Mouse (Mus musculus): ENCODE results near the gene Fhit.

Fhit gene

DNA sequence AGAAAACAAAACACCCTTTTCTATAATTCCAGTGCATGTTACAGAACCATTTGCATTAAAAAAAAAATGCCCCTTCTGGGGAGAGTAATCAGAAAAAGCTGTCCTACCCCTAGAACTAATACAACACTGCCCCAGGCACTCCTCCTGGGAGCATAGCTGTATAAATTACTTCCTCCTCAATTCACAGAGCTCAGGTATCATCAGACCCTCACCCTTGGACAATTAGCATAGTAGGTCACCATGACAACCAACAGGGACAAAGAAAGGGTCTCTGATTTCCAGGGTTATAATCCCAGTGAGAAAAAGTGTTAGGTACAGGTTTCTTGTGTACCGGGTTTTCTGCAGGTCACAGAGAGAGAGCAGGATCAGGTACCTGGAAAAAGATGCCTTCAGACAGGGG is 654.3 kb downstream of the Fhit start:
- DNase-seq (ENCODE audit: low spot score), result no peak

- DNase-seq (ENCODE audit: low spot score), result no peak
These were observed 676.0 kb downstream of the Fhit start for GRCm38 (mm10) chr14:10485798-10486197.

DNA sequence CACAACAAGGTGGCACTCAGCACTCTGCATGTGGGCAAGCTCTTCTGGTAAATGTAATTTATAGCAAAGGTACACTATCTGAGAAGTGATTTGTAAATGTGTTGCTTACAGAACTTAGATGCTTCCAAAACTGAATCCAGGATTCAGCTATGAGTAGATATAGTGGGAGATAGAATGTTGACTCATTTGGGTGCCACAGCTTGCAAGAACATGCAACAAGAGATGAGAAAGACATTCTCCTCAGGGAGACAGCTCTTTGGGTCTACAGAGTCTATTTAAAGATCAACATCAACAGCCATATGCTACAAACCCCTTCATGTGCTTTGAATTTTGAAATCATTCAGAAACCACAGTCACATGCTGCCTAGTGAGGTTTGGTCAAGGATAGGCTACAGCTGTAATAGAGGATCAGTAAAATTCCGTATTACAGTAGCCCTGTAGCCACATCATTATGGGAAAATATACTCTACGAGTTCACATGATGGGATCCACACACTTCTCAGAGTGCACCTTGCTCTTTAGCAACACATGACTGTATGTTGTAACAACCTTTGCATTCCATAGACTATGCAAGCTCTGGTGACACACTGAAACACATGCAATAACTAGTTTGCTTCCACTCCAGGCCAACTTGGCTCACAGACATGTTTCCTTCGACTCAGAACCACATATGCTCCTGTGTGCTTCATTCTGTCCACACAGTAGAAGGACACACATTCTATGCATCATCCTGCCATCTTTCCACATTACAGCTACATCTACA is 678.8 kb downstream of the Fhit start:
- no peak for DNase-seq (ENCODE audit: low spot score)

DNA sequence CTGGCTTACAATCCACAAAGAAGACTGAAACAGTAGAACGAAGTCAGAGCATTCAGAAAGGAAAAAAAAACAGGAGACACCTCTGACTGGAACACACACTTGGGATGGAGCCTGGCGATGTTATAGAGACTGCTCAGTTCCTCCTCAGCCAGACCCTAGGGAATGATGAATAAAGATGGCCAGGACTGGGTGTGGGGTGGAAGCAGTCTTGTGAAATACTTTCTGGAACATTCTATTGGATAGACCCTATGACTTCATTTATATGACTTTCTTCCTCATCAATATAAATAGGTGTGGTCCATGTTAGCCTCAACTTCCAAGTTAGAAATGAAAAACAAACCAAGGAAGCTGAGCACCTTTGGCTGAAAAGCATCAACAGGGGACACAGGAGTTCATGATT is 680.5 kb downstream of the Fhit start:
- no peak for DNase-seq (ENCODE audit: low spot score)

DNA sequence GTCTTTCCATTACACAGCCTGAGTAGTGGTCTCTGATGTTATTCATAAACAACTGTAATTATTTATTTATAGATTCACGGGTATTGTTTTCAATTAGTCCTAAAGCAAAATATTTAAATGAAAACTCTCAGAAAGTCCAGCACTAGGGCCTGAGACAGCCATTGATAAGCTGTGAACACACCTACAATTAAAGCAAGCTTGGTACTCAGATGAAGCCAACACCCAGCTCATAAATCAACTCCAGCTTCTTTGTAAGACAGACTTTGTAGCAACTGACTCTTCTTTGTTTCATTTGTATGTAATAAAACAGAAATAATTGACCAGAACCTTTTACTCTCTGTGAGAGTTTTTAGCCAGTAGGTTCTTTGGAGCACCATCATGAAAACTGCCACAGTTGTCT is 681.2 kb downstream of the Fhit start:
- DNase-seq (ENCODE audit: low spot score), result no peak

DNA sequence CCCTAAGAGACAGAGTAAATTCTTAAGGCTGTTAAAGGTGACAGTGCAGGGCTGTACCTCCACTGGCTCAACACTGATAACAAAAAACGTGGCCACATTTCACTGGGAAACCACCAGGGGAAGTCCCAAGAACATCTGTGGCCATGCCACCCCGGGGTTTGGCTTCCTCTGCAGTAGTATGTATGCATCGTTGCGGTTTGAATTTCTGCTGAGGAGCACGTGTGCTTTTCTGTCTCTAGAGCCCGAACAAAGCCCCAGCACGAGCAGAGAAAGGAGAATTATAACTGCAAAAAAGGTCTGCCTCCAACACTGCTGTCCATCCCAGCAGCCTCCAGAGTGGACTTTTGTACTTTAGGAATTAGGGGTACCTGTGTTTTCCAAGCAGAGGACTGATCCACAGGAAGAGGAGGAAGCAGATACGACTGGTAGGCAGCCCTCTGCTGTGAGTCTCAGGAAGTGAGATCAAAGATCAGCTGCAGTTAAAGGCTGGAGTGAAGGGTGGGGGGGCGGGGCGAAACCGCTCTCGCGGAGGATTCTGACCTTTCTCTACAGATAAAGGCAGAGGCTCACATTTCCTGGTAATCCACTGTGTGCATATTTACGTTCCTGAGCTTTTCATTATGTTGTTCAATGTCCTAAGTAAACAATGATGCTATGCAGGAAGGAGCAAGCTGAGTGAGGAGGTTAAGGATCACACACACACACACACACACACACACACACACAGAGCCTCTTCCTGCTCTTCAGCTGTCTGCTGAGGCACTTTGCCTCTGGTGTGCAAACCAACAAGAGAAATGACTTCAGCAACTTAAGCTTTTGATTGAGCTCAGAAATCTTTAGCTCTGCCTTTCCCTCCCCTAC is 708.6 kb downstream of the Fhit start:
- DNase-seq (ENCODE audit: low spot score), result peak; percentile 1

DNA sequence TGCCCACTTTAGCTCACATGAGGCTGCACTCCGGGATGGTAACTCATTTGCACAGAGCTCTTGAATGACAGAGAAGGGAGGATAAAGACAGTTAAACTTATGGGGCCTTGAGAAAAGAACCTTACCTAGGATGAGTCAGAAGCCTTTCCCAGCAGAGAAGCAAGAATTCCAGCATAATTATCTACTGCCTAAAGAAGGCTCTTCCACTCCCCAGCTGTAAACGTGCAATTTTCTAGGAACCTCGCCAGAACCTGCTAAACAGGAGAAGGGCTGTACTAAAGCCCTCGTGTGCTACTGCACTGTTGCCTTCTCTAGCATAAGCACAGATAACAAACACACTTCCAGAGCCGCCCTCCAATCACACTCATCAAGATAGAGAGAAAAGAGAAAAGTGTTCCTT is 709.6 kb downstream of the Fhit start:
- DNase-seq (ENCODE audit: low spot score), result no peak

DNA sequence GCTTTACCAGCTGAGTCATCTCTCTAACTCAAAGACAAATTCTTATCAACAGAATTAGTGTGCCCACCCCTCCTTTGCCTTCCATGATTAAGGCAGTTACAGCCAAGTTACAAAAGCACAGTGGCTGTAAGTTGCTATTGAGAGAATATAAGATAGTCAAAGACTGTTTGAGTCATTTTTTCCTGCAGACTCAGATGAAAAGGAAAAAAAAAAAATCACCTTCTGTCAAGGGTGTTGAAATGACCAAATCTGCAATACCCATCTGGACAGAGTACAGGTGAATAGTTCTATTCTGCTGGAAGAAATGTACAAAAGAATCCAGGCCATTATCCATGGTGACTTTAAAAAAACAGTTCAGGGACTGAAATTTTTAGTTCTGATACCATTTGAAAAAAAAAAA is 716.5 kb downstream of the Fhit start:
- DNase-seq (ENCODE audit: low spot score), result no peak

DNA sequence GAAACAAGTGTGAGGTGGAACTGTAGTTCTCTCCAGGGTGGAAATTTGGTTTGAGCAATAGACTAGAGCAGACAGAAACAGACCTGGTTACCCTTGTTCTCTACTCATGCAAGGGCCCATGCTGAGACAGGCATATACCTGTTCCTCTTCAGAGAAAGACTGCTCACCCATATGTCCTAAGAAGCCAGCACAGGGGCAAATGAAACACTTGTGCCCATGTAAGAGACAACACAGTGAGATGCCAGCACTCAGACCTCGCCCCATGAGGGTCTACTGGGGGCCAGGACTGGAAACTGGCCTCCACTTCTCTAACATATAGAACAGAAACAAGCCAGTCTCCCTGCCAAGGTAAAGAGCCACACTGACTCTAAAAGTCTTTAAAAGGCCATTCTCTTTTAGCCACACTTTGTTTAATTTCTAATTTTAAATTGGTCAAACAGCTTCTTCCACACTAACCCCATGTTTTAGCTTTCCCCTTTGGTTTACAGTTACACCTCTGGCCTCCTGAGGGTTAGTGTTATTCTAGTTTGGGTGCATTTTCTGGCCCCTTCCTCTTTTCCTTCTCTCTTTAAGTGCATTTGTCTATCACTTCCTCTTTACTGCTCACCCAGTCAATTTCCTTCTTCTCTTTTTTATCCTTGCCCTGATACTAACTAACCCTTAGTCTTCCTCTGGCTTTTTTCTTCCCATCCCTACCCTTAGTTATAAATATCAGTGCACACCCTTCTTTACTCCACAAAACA is 722.7 kb downstream of the Fhit start:
- DNase-seq (ENCODE audit: low spot score), result no peak

DNA sequence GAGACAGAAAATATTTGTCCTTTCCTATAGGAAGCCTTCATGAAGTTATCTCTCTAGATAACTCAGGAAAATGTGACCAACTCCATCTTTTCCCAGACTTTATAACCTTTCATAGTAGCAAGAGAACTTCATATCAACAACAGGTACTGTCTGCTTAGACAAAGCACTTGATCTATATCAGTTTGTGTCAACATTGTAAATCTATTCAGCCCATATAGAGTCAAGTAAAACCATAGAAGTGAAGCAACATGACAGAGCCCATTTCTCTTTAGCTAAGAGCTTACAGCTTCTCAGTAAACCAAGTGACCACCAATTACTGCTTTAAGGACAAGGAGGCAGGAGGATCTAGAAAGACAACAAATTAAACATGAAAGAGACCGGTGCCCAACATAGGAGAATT is 725.6 kb downstream of the Fhit start:
- no peak for DNase-seq (ENCODE audit: low spot score)

GRCm38 (mm10) chr14:10432502-10432901 is 729.3 kb downstream of the Fhit start:
- DNase-seq (ENCODE audit: low spot score), result no peak

- no peak for DNase-seq (ENCODE audit: low spot score)
These were observed 731.3 kb downstream of the Fhit start for GRCm38 (mm10) chr14:10430396-10431000.

- DNase-seq (ENCODE audit: low spot score), result no peak
These were observed 738.3 kb downstream of the Fhit start for GRCm38 (mm10) chr14:10423499-10423898.

DNA sequence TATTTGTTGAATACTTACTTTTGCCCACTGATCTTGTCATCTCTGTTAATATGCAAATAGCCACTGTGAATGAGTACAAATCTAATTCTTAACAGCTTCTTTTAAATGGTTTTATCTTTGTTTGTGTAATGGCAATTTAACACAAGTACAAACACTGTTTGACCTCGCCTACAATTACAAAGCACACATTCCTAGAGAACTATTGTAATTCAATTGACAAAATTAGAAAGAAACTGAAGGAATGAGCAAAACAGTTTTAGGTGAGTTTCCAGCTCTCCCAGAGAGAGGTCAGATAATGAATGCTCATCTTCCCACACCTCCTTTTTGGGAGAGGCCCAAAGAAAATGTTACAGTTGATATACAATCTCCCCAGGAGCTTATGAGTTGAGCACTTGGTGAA is 739.6 kb downstream of the Fhit start:
- no peak for DNase-seq (ENCODE audit: low spot score)

GRCm38 (mm10) chr14:10415068-10415467 is 746.8 kb downstream of the Fhit start:
- no peak for DNase-seq (ENCODE audit: low spot score)

GRCm38 (mm10) chr14:10409306-10409962 is 752.4 kb downstream of the Fhit start:
- DNase-seq (ENCODE audit: low spot score), result no peak

- DNase-seq (ENCODE audit: low spot score), result no peak
These were observed 756.5 kb downstream of the Fhit start for GRCm38 (mm10) chr14:10405346-10405745.

DNA sequence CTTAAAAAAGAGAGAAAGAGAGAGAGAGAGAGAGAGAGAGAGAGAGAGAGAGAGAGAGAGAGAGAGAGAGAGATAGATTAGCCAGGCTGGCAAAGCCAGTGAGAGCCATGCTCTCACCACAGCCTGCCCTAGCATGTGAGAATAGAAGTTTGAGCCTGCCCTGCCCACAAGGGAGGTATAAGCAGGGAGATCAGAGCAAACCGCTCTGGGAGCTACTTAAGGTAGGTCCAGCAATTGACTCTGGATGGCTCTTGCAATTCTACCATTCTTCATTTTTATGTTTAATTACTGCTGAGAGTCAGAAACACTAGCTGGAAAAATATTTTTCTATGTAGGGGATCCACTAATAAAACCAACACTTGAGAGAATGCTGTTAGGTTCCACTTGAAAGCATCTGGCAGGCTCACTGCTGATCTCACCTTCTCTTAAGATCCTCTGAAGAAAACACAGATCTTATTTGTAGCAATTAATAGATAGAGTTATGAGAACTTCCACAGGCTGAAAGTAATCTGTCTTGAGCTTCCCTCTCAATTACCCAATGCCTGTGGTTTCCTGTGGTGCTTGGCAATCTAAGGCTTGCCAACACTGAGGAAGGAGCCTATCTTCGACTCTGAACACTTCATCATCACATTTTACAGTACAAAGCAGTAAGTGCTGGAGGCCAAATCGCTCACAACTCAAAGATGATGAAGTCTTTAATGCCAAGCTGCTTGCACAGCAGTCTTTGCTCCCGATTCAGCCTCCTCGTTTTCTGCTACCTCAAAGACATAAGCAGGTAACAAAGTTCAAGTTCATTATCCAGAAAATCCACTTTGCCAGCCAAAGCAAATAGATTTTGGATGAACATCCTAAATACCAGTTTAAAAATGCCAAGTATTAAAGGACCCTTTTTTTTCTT is 793.8 kb downstream of the Fhit start:
- DNase-seq (ENCODE audit: low spot score), result no peak

- DNase-seq (ENCODE audit: low spot score), result no peak
These were observed 795.0 kb downstream of the Fhit start for GRCm38 (mm10) chr14:10366808-10367207.

GRCm38 (mm10) chr14:10364281-10364680 is 797.6 kb downstream of the Fhit start:
- no peak for DNase-seq (ENCODE audit: low spot score)

- no peak for DNase-seq (ENCODE audit: low spot score)
These were observed 798.5 kb downstream of the Fhit start for GRCm38 (mm10) chr14:10363306-10363705.

Data from ovary, postnatal 14 days (tissue).